Mouse (Mus musculus): ENCODE measurements around the gene Ing4.
A peak's percentile ranks its signal among the peaks of the same experiment; 100 is the strongest.
"Not testable (repeated sequence)": the region's sequence is repeated elsewhere in the genome, so short reads cannot be mapped to it uniquely, and the experiment has no call there.

Ing4 gene

DNA sequence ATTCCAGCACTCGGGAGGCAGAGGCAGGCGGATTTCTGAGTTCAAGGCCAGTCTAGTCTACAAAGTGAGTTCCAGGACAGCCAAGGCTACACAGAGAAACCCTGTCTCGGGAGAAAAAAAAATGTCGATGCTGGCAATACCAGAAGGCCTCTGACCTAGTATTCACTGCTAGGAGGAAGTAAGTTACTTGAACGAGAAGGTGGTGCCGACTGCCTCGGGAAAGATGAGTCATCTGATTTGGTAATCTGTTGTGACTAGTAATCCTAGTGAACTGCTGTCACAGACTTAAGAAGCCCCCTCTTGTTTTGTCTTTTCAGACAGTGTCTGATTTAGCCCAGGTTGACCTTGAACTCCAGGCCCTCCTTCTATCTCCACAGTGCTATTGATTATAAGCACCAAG, 1.5 kb downstream of the Ing4 start:
- DNase-seq (ENCODE audit: low spot score) = no peak

DNA sequence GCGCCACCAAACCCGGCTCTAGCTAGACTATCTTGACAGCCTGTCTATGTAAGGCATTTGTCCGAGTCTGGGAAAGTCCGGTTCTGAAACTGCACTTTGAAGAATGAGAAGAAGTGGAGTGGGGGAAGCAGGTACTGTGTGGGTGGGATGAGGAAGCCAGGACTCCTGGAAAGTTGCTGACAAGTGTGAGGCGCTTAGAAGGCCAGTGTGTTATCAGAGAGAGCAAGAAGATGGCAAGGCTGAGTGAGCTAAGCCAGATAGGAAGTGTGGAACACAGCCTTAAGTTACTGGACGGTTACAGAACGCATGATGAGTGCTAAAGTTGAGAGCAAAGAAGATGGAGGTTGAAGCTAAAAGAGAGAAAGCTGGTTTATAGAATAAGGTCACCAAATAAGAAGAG, 2.5 kb downstream of the Ing4 start:
- no peak for DNase-seq (ENCODE audit: low spot score)

DNA sequence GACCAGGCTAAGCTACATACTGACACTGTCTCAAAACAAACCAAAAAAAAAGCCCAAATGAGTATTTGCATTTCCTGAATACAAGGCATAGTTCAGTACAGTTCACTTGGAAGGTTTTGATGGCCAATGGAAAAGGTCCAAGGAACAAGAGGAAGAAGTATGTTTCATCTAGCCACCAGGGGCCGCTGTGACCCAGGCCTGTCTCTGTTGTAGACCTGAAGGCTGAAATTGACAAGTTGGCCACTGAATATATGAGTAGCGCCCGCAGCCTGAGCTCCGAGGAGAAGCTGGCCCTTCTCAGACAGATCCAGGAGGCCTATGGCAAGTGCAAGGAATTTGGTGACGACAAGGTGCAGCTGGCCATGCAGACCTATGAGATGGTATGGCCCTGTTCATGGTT, 7.1 kb downstream of the Ing4 start:
- peak; percentile 92 for DNase-seq (ENCODE audit: low spot score)

DNA sequence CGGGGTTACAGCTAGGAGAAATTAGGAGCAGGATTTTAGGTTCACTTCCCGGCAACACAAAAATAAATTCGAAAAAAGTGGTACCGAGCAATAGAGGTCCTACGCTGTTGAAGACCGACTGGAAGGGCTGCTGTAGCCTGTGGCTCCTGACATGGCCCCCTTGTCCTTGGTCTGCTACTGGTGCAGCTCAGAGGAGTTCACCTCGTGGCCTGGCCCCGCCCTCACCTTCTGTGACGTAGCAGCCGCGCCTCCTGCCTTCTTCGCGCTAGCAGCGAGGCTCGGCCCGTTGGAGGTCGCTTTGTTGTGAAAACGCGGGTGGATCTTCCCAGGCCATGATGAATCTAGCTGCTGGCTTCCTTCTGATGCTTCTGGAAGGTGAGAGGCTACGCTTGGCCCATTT, 10.1 kb downstream of the Ing4 start, which contains the start of gene Acrbp:
TSS of gene Acrbp (plus strand) at position 12 of the 400 bp plus-strand sequence.
- no peak for DNase-seq (ENCODE audit: low spot score)

DNA sequence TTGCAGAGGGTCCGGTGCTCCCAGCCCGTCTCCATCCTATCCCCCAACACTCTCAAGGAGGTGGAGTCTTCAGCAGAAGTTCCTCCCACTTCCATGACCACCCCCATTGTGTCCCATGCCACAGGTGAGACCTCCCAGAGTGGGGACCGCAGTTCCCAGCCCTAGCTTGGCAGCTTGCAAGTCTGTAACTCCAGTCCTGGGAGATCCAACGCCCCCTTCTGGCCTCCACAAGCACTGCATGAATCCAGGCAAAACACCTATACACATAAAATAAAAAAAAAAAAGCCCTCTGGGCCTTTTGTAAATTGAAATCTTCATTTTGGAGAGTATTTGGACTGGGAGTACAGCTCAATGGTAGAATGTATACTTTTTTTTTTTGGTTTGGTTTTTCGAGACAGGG, 11.7 kb downstream of the Ing4 start:
- peak; percentile 64 for DNase-seq (ENCODE audit: low spot score)

DNA sequence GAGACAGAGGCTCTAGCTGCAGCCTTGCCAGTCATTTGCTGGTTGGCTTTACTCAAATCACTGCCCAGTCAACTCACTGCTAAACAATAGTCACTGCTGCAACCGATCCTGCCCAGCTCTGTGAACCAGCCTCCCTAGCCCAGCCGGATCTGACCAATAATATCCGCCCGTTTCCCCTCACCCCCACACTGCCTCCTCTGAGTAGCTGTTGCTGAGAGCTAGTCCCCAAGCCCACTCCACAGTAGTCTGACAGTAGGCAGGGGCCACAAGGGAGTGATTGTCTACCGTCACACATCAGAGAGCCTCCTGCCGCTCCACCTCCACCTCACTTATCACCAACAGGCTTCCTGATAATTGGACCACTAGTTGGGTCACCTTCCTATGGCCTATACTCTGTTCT, 21.9 kb downstream of the Ing4 start:
- no peak for DNase-seq (ENCODE audit: low spot score)

DNA sequence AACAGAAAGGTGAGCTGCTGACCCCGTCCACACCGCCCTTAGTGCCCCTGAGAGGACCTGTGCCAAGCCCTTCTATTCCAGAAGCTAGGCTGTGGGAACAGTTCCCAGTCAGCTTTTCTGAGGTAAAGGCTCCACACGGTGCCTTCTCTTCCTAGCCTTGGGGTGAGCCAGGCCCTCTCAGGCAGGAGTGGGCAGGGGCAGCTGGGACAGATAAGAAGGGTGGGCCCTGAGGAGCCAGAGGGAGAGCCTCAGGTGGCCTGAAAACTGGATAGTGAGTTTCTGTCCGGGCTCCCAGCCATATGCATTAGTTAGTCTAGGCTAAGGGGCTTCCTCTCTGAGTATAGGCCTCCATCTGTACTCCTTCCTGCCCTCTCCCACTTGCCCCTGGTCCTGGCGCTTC, 23.0 kb downstream of the Ing4 start:
- no peak for DNase-seq (ENCODE audit: low spot score)

DNA sequence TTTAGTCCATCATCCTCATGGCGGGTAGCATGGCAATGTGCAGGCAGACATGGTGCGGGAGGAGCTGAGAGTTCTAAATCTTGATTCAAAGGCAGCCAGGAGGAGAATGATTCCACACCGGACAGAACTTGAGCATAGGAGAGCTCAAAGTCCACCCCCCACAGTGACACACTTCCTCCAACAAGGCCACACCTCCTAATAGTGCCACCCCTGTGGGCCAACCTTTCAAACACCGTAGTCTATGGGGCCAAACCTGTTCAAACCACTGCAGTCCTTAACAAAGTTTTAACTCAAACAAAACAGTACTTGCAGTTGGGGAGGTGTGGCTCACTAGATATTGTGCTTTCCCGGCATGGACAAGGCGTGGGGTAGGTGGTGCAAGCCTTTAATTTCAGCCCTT, 24.3 kb downstream of the Ing4 start:
- no peak for DNase-seq (ENCODE audit: low spot score)

DNA sequence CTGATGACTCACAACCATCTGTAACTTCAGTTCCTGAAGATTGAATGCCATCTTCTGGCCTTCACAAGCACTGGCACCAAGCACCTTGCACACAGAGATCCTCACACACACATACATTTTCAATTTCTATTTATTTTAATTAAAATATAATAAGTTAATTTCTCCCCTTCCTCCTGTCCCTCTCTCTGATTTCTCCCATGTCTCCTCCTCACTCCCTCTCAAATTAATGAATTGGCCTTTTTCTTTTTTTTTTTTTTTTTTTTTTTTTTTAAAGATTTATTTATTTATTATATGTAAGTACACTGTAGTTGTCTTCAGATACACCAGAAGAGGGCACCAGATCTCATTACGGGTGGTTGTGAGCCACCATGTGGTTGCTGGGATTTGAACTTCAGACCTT, 25.7 kb downstream of the Ing4 start:
- DNase-seq (ENCODE audit: low spot score) = not testable (repeated sequence)

DNA sequence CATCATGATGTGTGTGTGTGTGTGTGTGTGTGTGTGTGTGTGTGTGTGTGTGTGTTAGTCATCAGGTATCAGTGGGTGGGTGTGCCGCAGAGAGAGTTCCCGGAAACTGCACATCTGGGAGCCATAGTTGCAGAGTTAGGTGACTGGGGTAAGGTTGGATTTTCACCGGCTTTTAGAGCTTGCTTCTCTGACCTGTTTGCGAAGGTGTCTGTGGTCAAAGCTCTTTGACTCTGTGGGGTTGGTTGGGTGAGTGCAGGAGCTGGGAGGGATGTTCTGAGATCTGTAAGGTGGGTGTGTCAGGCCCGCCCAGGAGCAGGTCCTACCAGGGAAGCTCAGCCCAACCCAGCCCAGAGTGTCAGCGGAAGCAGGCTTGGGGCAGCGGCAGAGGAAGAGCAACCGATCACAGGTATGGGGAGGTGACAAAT, 28.0 kb downstream of the Ing4 start, which contains the start of gene Lpar5:
TSS of gene Lpar5 (plus strand) at position 350 of the 425 bp plus-strand sequence.
- no peak for DNase-seq (ENCODE audit: low spot score)

DNA sequence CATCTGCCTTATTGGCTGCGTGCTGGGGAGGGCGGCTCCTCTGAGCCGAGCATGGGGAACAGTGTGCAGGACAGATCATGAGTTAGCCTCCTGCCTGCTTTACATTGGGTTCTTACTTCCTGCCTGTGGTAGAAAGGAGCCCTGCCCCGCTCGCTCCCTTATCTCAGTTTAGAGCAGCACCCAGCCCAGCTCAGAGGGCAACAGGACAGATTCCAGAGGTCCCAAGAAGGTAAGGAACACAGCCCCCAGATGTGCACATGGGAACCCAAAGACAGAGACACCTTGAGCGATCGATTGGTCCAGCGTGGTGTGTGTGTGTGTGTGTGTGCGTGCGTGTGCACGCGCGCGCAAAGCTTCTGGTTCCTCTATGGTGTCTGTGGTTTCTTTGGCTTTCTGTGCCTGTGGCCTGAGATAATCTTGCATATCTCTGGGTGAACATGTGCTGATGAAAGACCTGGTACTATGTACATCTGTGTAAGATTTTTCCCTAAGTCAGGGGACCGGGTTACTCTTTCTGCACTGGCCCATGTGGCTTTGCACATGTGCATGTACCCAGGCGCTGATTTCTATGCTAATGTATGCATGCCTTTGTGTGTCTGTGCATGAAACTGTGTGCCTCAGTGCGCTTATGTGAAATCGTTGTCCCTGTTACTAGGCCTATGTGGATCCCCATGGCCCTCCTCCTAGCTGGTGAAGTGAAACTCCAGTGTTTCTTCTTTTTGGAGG, 31.8 kb downstream of the Ing4 start:
- no peak for DNase-seq (ENCODE audit: low spot score)

DNA sequence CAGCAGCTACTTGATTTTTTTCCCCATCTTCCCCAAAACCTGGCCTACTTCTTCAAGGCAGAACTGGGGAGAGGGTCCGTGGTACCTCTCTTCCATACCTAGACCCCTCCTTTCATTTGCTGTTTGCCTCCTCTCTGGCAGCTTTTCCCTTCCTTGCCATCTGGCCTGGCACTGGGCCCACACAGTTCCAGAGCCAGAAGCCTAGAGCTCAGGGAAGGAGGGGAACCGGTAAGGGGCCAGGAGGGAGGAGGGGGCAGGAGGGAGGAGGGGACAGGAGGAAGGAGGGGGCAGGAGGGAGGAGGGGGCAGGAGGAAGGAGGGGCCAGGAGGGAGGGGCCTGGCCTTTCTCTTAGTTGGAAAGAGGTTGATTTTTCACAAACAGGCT, 32.3 kb downstream of the Ing4 start:
- peak; percentile 63 for DNase-seq (ENCODE audit: low spot score)

DNA sequence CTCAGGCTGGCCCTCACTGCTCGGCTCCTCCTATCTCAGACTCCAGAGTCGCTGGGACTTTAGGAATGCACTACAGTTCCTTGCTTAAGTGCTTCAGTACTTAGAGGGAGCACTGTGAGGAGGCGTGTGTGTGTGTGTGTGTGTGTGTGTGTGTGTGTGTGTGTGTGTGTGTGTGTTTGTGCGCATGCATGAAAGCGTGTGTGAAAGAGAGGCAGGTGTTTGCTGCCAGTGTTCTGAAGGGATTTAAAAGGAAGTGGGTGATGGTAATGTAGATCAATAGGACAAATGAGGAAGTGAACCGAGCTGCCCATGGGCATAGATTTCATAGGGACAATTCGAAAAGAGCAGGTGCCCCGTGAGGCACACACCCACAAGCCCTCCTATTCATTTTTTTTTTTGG, 34.3 kb downstream of the Ing4 start:
- DNase-seq (ENCODE audit: low spot score) = no peak

DNA sequence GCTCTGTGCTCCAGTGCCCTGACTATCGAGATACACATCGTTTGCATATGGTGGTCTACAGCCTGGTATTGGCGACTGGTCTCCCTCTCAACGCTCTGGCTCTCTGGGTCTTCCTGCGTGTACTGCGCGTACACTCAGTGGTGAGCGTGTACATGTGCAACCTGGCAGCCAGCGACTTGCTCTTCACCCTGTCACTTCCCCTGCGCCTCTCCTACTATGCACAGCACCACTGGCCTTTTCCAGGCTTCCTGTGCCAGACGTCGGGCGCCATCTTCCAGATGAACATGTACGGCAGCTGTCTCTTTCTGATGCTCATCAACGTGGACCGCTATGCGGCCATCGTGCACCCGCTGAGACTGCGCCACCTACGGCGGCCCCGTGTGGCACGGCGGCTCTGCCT, 41.8 kb downstream of the Ing4 start:
- no peak for DNase-seq (ENCODE audit: low spot score)

DNA sequence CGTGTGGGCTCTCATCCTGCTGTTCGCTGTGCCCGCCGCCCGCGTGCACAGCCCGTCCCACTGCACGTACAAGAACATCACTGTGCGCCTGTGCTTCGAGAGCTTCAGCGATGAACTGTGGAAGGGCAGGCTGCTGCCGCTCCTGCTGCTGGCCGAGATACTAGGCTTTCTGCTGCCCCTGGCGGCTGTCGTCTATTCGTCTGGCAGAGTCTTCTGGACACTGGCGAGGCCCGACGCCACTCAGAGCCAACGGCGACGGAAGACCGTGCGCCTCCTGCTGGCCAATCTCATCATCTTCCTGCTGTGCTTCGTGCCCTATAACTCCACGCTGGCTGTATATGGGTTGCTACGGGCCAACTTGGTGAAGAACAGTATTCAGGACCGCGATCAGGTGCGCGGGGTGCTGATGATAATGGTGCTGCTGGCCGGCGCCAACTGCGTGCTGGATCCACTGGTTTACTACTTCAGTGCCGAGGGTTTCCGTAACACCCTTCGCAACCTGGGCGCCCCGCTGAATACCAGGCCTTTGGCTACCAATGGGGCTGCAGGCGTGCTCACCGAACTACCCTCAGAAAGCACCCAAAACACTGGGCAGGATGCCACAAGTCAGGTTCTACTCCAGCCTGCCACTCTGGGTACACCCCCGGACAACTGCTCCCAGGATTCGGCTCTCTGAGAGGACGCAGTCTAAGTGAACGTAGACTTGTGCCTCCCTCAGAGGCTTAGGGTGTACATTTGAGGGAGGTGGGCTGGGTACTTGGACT, 42.4 kb downstream of the Ing4 start:
- DNase-seq (ENCODE audit: low spot score) = peak; percentile 96

DNA sequence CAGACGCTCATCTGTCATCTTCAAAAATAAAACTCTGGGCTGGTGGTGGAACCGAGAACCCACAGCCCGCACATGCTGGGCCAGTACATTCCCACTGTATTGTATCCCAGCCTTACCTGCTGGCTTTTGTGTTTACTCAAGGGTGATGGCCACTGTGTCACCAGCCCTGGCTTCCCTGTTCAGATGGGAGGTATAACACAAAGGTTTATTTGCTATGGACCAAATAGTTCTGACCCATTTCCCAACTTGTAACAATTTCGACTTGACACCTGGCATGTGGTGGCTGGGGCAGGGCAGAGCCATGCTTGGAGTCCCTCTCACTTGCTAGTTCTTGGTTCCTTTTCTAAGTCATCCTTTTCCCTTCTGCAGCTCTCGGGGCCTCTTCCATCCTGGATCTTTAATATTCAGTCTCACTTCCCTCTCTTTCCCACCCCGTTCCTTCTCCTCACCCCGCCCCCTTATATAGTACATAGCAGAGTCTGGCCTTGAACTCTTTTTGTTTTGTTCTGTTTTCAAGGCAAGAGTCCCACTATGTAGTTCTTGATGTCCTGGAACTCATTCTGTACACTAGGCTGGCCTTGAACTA, 43.3 kb downstream of the Ing4 start:
- DNase-seq (ENCODE audit: low spot score) = no peak

DNA sequence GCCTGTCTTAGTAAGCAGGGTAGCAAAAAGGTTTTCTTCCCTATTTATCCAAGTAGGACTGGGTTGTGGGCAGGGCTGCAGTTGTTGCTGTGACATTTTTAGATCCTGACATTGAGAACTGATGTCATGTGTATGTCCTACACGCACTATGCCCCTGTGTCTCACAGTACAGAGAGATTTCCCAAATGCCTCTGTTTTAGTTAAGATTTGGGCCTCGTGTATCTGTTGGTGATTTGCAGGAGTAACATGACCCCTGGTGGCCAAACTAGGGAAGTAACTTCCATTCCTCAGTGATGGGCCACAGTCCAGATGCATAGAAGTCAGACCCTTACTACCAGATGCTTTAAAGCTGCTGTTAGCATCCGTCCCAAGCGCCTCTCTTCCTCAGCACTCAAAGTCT, 44.9 kb downstream of the Ing4 start:
- DNase-seq (ENCODE audit: low spot score) = peak; percentile 67

DNA sequence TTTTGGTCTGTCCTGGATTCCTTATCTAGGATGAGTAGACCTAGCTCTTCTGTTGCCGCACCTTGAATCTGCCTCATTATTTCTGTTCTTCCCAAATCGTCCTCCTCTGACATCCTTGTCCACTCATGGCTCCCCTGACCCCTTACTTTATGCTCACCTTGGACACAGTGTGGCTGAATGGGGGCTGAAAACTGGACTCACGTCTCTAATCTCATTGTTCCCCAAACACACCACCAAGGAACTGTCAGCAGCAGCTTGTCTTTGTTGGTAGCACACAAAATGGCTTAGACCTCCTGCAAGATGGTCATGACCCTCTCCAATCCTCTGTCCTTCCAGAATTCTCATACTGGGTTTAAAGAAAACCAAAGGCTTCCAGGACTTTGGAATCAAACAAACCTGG, 48.4 kb downstream of the Ing4 start:
- no peak for DNase-seq (ENCODE audit: low spot score)

DNA sequence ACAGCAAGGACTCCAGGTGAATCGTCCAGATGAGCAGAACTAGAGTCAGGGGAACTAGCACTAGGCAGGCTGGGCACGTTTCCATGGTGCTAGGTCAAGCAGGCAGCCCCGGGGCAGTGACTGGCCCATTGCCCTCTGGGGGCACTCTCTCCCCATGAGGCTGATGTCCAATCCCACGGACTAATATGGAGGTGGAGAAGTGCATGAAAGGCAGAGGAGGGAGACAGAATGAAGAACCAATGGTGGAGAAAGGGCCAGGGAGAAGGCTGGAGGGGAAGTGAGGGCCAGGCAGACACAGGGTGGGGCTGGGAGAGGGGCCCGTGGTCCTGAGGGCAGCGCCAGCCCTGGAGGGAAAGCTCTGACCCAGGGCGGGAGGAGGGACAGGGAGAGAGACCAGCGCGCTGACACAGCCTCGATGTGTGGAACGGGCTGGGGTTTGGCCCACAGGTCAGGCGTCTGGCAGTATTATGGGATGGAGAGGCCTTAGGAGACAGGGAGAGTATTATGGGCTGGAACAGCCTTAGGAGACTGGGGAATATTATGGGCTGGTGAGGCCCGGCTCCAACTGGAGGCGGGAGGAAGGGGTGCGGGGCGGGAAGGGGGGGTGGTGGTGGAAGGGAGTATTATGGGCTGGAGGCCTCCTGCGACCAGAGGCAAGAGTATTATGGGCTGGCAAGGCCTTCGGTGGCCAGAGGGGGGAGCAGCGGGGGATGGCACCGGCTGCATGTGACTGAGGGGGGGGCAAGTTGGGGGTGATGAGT, 49.2 kb downstream of the Ing4 start:
- DNase-seq (ENCODE audit: low spot score) = peak; percentile 89

DNA sequence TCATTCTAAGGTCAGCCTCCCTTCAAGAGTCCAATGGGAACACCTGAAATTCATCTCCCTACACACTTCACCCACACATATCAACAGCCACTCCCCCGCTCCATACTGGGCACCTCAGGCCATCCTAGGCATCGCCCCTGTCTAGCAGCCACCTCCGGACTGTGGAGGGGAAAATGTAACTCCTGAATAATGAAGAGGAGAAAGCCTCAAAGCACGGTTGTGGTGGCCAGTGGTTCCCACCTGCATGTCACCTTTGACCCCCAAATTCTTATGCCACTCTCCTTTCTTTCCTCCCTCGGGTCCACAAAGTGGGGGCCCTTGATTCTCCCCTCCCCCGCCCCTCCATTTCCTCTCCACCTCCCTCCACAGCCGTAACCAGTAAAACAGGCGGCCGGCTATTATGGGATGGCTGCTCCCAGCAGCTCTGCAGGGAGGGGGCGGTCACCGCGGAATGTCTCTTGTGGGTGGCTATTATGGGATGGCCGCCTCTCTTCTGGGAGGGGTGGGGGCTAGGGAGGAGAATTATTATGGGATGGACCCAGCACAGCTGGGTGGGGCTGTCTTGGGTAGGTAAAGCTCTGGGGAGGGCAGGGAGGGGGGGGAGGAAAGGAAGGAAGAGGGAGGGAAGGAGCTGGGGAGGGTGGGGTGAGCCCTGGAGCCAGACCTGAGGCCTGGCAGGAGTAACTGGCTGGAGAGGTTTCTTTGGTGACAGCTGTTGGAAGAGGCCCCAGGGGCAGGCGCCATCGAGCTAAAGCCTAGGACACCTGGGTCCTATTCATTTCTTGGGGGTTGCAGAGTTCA, 50.2 kb downstream of the Ing4 start:
- DNase-seq (ENCODE audit: low spot score) = peak; percentile 87

DNA sequence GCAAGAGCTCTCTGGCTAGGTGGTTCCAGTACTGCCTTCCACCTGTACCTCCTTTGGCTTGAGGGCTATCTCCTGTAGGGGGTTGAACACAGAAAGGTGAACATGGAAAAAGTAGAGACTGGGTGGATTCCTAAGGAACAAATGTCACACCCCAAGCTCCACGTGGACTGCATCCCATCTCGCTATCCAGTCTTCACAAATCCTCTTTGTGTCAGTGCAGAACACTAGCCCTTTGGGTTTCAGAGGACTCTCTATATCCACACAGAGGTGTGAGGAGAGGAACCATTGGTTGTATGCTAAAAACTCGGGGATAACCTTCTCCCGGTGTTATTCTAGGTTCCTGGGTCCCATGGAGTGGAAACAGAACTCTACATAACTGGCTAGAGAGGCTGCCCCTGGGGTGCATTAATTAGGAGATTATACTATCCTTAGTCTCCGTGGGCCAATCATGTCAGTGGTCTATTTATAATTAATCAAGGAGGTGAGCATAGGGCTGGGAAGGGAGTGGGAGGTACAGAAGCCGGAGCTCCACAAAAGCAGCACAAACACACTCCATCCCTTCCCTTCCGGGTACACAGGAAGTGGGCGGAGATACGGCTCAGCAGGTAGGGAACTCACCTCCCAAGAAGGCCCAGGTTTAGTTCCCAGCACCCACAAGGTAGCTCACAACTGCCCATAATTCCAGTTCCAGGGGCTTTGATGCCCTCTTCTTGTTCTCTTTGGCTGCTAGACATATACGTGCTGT, 51.0 kb downstream of the Ing4 start:
- no peak for DNase-seq (ENCODE audit: low spot score)
